Comparison of ENCODE assay signal across 9 mouse cellular contexts in genomic region chr9:56926387-56926786, GRCm38 (mm10). TPM values are rescaled to one million over a fixed set of nuclear protein-coding genes. Genes with fewer than 3 reads are reported as not detected.
DNase-seq lines count a peak whose midpoint lies in the region; ATAC-seq lines count a peak whose summit lies in the region.
"Had no signal": no experiment of that assay in that cellular context is flagged by ENCODE, and none has a peak within 500 bp of the region (broad histone marks: within the 10 kb centered on the region; RNA-seq: fewer than 3 reads in every experiment).

No protein-coding gene starts in this region.

- H3K9me3 ChIP-seq in heart, embryonic 15.5 days (replicated peaks) = no peaks in the 10 kb centered on the region
- no peaks in the 10 kb centered on the region for H3K9me3 ChIP-seq in embryonic facial prominence, embryonic 12.5 days
- H3K9me3 ChIP-seq in hindbrain, embryonic 14.5 days (ENCODE audit: control insufficient read depth, low read length) = no peaks in the 10 kb centered on the region
- no peaks in the 10 kb centered on the region; the same call in 1 of the 2 replicates for H3K9me3 ChIP-seq in midbrain, embryonic 11.5 days (ENCODE audit: control insufficient read depth, low read length)

- H3K27ac ChIP-seq in heart, embryonic 15.5 days = peak overlapping the region; percentile 96
- no peak overlapping the region for H3K27ac ChIP-seq in embryonic facial prominence, embryonic 12.5 days
- peak overlapping the region; percentile 66; the same call in 1 of the 2 replicates for H3K27ac ChIP-seq in hindbrain, embryonic 14.5 days
- H3K27ac ChIP-seq in midbrain, embryonic 11.5 days (ENCODE audit: low read depth, low read length) = no peak overlapping the region

- H3K9ac ChIP-seq in heart, embryonic 15.5 days = peak overlapping the region; percentile 80
- H3K9ac ChIP-seq in embryonic facial prominence, embryonic 12.5 days = peak overlapping the region; percentile 76
- 0 out of 2 replicates have a peak overlapping the region, but pooled peaks have one; percentile 28 for H3K9ac ChIP-seq in hindbrain, embryonic 14.5 days
- H3K9ac ChIP-seq in midbrain, embryonic 11.5 days (ENCODE audit: low read length) = peak overlapping the region; percentile 18; the same call in 1 of the 2 replicates

- no peak for ATAC-seq in heart, embryonic 15.5 days (replicated peaks; ENCODE audit: insufficient number of reproducible peaks, insufficient read depth, low FRiP score, low read depth)
- no peak for ATAC-seq in embryonic facial prominence, embryonic 12.5 days (ENCODE audit: insufficient number of reproducible peaks, insufficient read depth, low FRiP score, low TSS enrichment)
- ATAC-seq in hindbrain, embryonic 14.5 days (ENCODE audit: low FRiP score) = no peak
- ATAC-seq in midbrain, embryonic 11.5 days (ENCODE audit: low FRiP score) = no peak
- no peak for ATAC-seq in monocyte, adult 5-6 weeks (replicated peaks; ENCODE audit: insufficient number of reproducible peaks, low FRiP score, low TSS enrichment, poor library complexity, severe bottlenecking)
- ATAC-seq in frontal cortex, adult (ENCODE audit: low TSS enrichment) = no peak

- H3K4me2 ChIP-seq in heart, embryonic 15.5 days = peak overlapping the region; percentile 95
- peak overlapping the region; percentile 85 for H3K4me2 ChIP-seq in embryonic facial prominence, embryonic 12.5 days (replicated peaks)
- H3K4me2 ChIP-seq in hindbrain, embryonic 14.5 days (replicated peaks) = peak overlapping the region; percentile 80
- peak overlapping the region; percentile 81 for H3K4me2 ChIP-seq in midbrain, embryonic 11.5 days

- H3K36me3 ChIP-seq in heart, embryonic 15.5 days = peaks cover 9% of the 10 kb centered on the region
- H3K36me3 ChIP-seq in embryonic facial prominence, embryonic 12.5 days = peaks cover 20% of the 10 kb centered on the region
- H3K36me3 ChIP-seq in hindbrain, embryonic 14.5 days (replicated peaks; ENCODE audit: control insufficient read depth, insufficient read depth) = no peaks in the 10 kb centered on the region
- H3K36me3 ChIP-seq in midbrain, embryonic 11.5 days (ENCODE audit: control insufficient read depth, insufficient read depth, low read length) = peaks cover 2% of the 10 kb centered on the region; the same call in 1 of the 2 replicates

- WGBS in heart, embryonic 15.5 days = 66% methylated on average over 10 of the region's 10 CpGs
- WGBS in embryonic facial prominence, embryonic 12.5 days = 82% methylated on average over 10 of the region's 10 CpGs
- 85% methylated on average over 10 of the region's 10 CpGs for WGBS in hindbrain, embryonic 14.5 days
- 80% methylated on average over 10 of the region's 10 CpGs for WGBS in midbrain, embryonic 11.5 days

- no peaks in the 10 kb centered on the region for H3K27me3 ChIP-seq in heart, embryonic 15.5 days
- 0 out of 2 replicates have a peak, but pooled peaks cover 3% of the 10 kb centered on the region for H3K27me3 ChIP-seq in embryonic facial prominence, embryonic 12.5 days
- H3K27me3 ChIP-seq in hindbrain, embryonic 14.5 days (ENCODE audit: control insufficient read depth, insufficient read depth, low read length) = peaks cover 12% of the 10 kb centered on the region; the same call in 1 of the 2 replicates
- H3K27me3 ChIP-seq in midbrain, embryonic 11.5 days (ENCODE audit: control insufficient read depth, insufficient read depth, low read length) = no peaks in the 10 kb centered on the region

- H3K4me1 ChIP-seq in heart, embryonic 15.5 days (replicated peaks) = peaks cover 55% of the 10 kb centered on the region
- peaks cover 44% of the 10 kb centered on the region for H3K4me1 ChIP-seq in embryonic facial prominence, embryonic 12.5 days
- peaks cover 5% of the 10 kb centered on the region; the same call in 1 of the 2 replicates for H3K4me1 ChIP-seq in hindbrain, embryonic 14.5 days (replicated peaks; ENCODE audit: control insufficient read depth, insufficient read depth, low read length)
- H3K4me1 ChIP-seq in midbrain, embryonic 11.5 days (ENCODE audit: control insufficient read depth, insufficient read depth, low read length) = peaks cover 26% of the 10 kb centered on the region

- H3K4me3 ChIP-seq in heart, embryonic 15.5 days = peak overlapping the region; percentile 75
- peak overlapping the region; percentile 65 for H3K4me3 ChIP-seq in embryonic facial prominence, embryonic 12.5 days
- peak overlapping the region; percentile 58; the same call in 1 of the 2 replicates for H3K4me3 ChIP-seq in hindbrain, embryonic 14.5 days (replicated peaks; ENCODE audit: low read length)
- no peak overlapping the region for H3K4me3 ChIP-seq in midbrain, embryonic 11.5 days (ENCODE audit: low read depth, low read length)

- DNase-seq in heart, adult 9 months (ENCODE audit: low spot score in 2 of 2) = no peak
- DNase-seq in hindbrain, embryonic 14.5 days (ENCODE audit: low spot score) = no peak
- peak; percentile 79 for DNase-seq in midbrain, embryonic 11.5 days (ENCODE audit: low spot score, missing footprints)
- DNase-seq in adrenal gland, postnatal 36 days = no peak
- DNase-seq: right cerebral cortex, postnatal 4 days had no signal

RNA-seq across cellular contexts. Expression of gene Snx33, which starts 1.8 kb away (rescaled TPM):
- polyA plus RNA-seq in heart, embryonic 15.5 days (2015; fragmentation: Nextera tagmentation; extraction: Ambion mirVana) = 7.0 and 9.5 TPM in 2 replicates
- polyA plus RNA-seq in embryonic facial prominence, embryonic 12.5 days (2016; fragmentation: Nextera tagmentation; extraction: Ambion mirVana) = 13.8 and 14.4 TPM in 2 replicates
- polyA plus RNA-seq in hindbrain, embryonic 14.5 days (2014; fragmentation: Nextera tagmentation; extraction: Ambion mirVana) = 2.1 and 2.4 TPM in 2 replicates
- polyA plus RNA-seq in midbrain, embryonic 11.5 days (2014; fragmentation: Nextera tagmentation; extraction: Ambion mirVana) = 4.8 and 4.9 TPM in 2 replicates
- 7.1 to 16.9 TPM (median 7.1 TPM) in 3 replicates for total RNA-seq in monocyte, adult 5-6 weeks (2017)
- 10 to 100 TPM; 24.2 to 27.9 TPM for total RNA-seq in adrenal gland, postnatal 36 days (2021)

RNA-seq across cellular contexts. Expression of gene Imp3, which starts 10.9 kb away (rescaled TPM):
- polyA plus RNA-seq in heart, embryonic 15.5 days (2015; fragmentation: Nextera tagmentation; extraction: Ambion mirVana) = 61.4 and 63.4 TPM in 2 replicates
- polyA plus RNA-seq in embryonic facial prominence, embryonic 12.5 days (2016; fragmentation: Nextera tagmentation; extraction: Ambion mirVana) = 74.3 and 76.9 TPM in 2 replicates
- 73.4 and 78.1 TPM in 2 replicates for polyA plus RNA-seq in hindbrain, embryonic 14.5 days (2014; fragmentation: Nextera tagmentation; extraction: Ambion mirVana)
- 57.0 and 69.4 TPM in 2 replicates for polyA plus RNA-seq in midbrain, embryonic 11.5 days (2014; fragmentation: Nextera tagmentation; extraction: Ambion mirVana)
- 36.1 to 44.3 TPM (median 38.6 TPM) in 3 replicates for total RNA-seq in monocyte, adult 5-6 weeks (2017)
- 100 to 1,000 TPM in 1 of 2 experiments, 10 to 100 TPM in 1; 89.4 to 106 TPM for total RNA-seq in adrenal gland, postnatal 36 days (2021)

RNA-seq across cellular contexts. Expression of gene Snupn, which starts 24.3 kb away (rescaled TPM):
- 14.4 and 17.9 TPM in 2 replicates for polyA plus RNA-seq in heart, embryonic 15.5 days (2015; fragmentation: Nextera tagmentation; extraction: Ambion mirVana)
- polyA plus RNA-seq in embryonic facial prominence, embryonic 12.5 days (2016; fragmentation: Nextera tagmentation; extraction: Ambion mirVana) = 27.3 and 29.1 TPM in 2 replicates
- 23.4 and 26.0 TPM in 2 replicates for polyA plus RNA-seq in hindbrain, embryonic 14.5 days (2014; fragmentation: Nextera tagmentation; extraction: Ambion mirVana)
- polyA plus RNA-seq in midbrain, embryonic 11.5 days (2014; fragmentation: Nextera tagmentation; extraction: Ambion mirVana) = 28.1 and 28.4 TPM in 2 replicates
- total RNA-seq in monocyte, adult 5-6 weeks (2017) = 3.8 to 9.4 TPM (median 6.5 TPM) in 3 replicates
- total RNA-seq in adrenal gland, postnatal 36 days (2021) = 10 to 100 TPM; 11.7 to 12.4 TPM

Comparison
In these comparisons a context has a peak if more than half of its experiments do, and no peak if none do; other contexts are left out.
1. H3K27ac ChIP-seq: peak in heart, embryonic 15.5 days (single experiment) and hindbrain, embryonic 14.5 days (single experiment); none in embryonic facial prominence, embryonic 12.5 days (single experiment) and midbrain, embryonic 11.5 days (single experiment).
2. H3K9ac ChIP-seq: peak in every context shown above with its lines; median percentile 80 in heart, embryonic 15.5 days; 76 in embryonic facial prominence, embryonic 12.5 days; 28 in hindbrain, embryonic 14.5 days; 18 in midbrain, embryonic 11.5 days.
3. Peak in every context shown above with its lines, with median percentiles within 50 percentile points of each other: H3K4me2 ChIP-seq.